Mouse (Mus musculus): ENCODE data around the gene Ikzf1.

Gene Ikzf1

GRCm38 (mm10) chr11:11776071-11776821 is 91.4 kb downstream of the Ikzf1 start:
- in situ Hi-C loops (cut with MboI; ENCODE audit: low pct_unique_long_range_greater_than_20kb in 1 of 2, low sequenced_read_pairs in 2 of 2, unreplicated experiment in 1 of 2), result no loop called here

DNA sequence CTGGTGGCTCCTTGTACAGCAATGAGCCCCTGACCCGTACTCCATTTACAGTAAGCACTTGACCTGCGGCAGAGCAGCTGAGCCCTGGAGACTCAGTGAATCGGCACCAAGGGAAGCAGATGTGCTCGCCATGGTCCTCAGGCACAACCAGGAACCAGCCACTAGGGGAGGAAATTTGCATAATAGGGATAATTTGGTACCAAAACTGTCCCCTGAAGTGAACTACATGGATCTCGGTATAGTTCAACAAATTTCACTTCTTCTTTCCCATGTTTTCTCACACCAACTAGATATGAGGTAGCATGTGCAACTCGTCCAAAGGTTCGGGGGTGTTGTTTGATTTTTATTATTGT is 92.0 kb downstream of the Ikzf1 start:
- in situ Hi-C loops (cut with MboI; ENCODE audit: low pct_unique_long_range_greater_than_20kb in 1 of 2, low sequenced_read_pairs in 2 of 2, unreplicated experiment in 1 of 2), result no loop called here

- in situ Hi-C loops (cut with MboI; ENCODE audit: low pct_unique_long_range_greater_than_20kb in 1 of 2, low sequenced_read_pairs in 2 of 2, unreplicated experiment in 1 of 2), result no loop called here
Measured at GRCm38 (mm10) chr11:11777246-11777645, 92.4 kb downstream of the Ikzf1 start.

- in situ Hi-C loops (cut with MboI; ENCODE audit: low pct_unique_long_range_greater_than_20kb in 1 of 2, low sequenced_read_pairs in 2 of 2, unreplicated experiment in 1 of 2), result no loop called here
Measured at GRCm38 (mm10) chr11:11777796-11778195, 93.0 kb downstream of the Ikzf1 start.

DNA sequence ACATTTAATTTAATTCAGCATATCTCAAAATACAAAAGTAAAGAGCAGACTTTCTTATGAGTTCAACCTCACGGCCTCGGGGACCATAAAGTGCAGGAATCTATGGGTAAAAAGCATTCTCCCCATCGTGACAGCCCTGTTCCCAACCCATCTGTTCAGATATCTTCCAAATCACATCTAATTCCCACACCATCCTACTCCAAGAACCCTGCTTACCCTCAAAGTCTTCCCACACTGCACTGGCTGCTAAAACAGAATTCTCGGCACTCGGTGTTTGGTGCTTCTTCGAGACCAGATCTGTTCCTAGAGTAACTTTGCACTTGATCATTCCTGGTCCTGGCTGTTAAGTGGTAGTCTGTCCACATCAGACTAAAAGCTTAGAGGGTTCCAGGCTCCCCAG is 93.5 kb downstream of the Ikzf1 start:
- in situ Hi-C loops (cut with MboI; ENCODE audit: low pct_unique_long_range_greater_than_20kb in 1 of 2, low sequenced_read_pairs in 2 of 2, unreplicated experiment in 1 of 2), result no loop called here

GRCm38 (mm10) chr11:11781728-11782127 is 96.9 kb downstream of the Ikzf1 start:
- in situ Hi-C loops (cut with MboI; ENCODE audit: low pct_unique_long_range_greater_than_20kb in 1 of 2, low sequenced_read_pairs in 2 of 2, unreplicated experiment in 1 of 2), result no loop called here

DNA sequence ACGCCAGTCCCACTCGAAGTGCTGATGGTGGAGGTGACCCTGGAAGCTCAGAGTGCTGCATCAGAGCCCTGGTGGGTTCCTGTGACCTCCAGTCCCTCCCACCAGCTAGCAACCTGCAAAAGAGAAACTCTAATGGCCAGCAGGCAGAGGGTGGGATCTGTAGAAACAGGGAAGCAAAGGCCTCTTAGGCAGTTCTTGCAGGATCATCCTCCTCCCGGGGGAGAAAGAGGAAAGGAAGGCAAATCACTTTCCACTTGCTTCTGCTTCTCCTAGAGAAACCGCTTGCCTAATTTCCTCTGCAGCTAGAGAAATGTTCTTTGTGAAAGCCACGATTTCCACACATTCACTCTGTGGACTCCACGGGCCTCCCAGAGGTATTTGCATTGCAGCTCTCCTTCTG is 100.7 kb downstream of the Ikzf1 start:
- in situ Hi-C loops (cut with MboI; ENCODE audit: low pct_unique_long_range_greater_than_20kb in 1 of 2, low sequenced_read_pairs in 2 of 2, unreplicated experiment in 1 of 2), result no loop called here

DNA sequence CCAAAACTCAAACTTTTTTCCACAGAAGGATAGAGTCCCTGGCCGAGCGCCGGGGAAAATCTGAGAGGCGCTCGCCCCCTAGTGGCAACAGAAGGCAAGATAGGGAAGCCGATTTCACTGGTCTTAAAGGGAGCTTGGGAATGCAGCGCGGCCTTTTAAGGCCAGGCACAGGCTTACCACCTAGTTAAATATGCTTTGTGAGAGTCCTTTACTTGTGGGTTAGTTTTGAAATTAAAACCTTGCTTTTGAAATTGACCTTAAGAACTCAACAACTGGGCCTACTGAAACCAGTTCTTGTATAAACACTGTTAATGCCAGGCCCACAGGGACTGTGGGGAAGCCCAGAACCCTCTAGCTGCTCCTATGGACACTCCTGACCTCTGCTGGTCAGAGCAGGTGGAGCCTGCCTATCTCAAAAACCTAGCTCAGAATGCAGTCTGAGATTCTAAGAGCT is 103.7 kb downstream of the Ikzf1 start:
- in situ Hi-C loops (cut with MboI; ENCODE audit: low pct_unique_long_range_greater_than_20kb in 1 of 2, low sequenced_read_pairs in 2 of 2, unreplicated experiment in 1 of 2), result no loop called here

- in situ Hi-C loops (cut with MboI; ENCODE audit: low pct_unique_long_range_greater_than_20kb in 1 of 2, low sequenced_read_pairs in 2 of 2, unreplicated experiment in 1 of 2), result no loop called here
Measured at GRCm38 (mm10) chr11:11794626-11795025, 109.8 kb downstream of the Ikzf1 start.

DNA sequence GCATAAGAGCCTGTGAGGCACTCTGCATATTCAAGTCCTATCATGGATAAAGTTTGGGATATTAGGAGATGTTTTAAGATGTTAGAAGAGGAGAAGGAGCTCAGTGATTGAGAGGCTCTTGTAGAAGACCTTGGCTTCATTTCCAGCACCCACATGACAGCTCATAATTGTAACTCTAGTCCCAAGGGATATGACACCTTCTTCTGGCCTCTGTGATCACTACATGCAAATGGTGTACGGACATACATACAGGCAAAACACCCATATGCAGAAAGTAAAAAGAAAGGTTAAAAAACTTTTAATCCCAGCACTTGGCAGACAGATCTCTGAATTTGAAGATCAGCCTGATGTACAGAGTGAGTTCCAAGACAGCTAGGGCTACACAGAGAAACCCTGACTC is 113.9 kb downstream of the Ikzf1 start:
- in situ Hi-C loops (cut with MboI; ENCODE audit: low pct_unique_long_range_greater_than_20kb in 1 of 2, low sequenced_read_pairs in 2 of 2, unreplicated experiment in 1 of 2), result no loop called here

GRCm38 (mm10) chr11:11800304-11800703 is 115.5 kb downstream of the Ikzf1 start:
- in situ Hi-C loops (cut with MboI; ENCODE audit: low pct_unique_long_range_greater_than_20kb in 1 of 2, low sequenced_read_pairs in 2 of 2, unreplicated experiment in 1 of 2), result loop anchor here (25.0 kb wide), 1 partner anchor 737 kb away; no protein-coding TSS in a partner anchor

GRCm38 (mm10) chr11:11801067-11801466 is 116.3 kb downstream of the Ikzf1 start:
- in situ Hi-C loops (cut with MboI; ENCODE audit: low pct_unique_long_range_greater_than_20kb in 1 of 2, low sequenced_read_pairs in 2 of 2, unreplicated experiment in 1 of 2), result loop anchor here (25.0 kb wide), 1 partner anchor 736 kb away; no protein-coding TSS in a partner anchor

GRCm38 (mm10) chr11:11804421-11804820 is 119.6 kb downstream of the Ikzf1 start:
- in situ Hi-C loops (cut with MboI; ENCODE audit: low pct_unique_long_range_greater_than_20kb in 1 of 2, low sequenced_read_pairs in 2 of 2, unreplicated experiment in 1 of 2), result loop anchor here (25.0 kb wide), 1 partner anchor 733 kb away; no protein-coding TSS in a partner anchor

DNA sequence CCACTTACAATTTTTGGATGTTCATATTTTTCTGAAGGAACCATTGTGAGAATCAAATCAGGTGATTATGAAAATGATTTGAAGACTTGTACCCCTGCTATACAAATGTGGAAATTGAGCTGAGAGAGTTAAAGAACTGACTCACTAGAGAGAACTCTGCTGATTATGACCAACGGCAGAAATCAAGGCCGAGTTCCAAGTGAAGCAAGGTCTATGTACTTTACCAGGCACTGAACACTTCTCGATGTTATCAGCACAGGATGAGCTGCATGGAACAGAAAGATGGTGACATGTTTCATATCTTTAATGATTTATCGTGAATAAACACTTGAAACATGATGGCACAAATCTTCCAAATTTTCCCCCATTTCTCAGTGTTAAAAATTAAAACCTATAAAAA is 121.1 kb downstream of the Ikzf1 start:
- in situ Hi-C loops (cut with MboI; ENCODE audit: low pct_unique_long_range_greater_than_20kb in 1 of 2, low sequenced_read_pairs in 2 of 2, unreplicated experiment in 1 of 2), result loop anchor here (25.0 kb wide), 1 partner anchor 731 kb away; no protein-coding TSS in a partner anchor

GRCm38 (mm10) chr11:11808035-11808819 is 123.4 kb downstream of the Ikzf1 start:
- in situ Hi-C loops (cut with MboI; ENCODE audit: low pct_unique_long_range_greater_than_20kb in 1 of 2, low sequenced_read_pairs in 2 of 2, unreplicated experiment in 1 of 2), result loop anchor here (25.0 kb wide), 1 partner anchor 729 kb away; no protein-coding TSS in a partner anchor

DNA sequence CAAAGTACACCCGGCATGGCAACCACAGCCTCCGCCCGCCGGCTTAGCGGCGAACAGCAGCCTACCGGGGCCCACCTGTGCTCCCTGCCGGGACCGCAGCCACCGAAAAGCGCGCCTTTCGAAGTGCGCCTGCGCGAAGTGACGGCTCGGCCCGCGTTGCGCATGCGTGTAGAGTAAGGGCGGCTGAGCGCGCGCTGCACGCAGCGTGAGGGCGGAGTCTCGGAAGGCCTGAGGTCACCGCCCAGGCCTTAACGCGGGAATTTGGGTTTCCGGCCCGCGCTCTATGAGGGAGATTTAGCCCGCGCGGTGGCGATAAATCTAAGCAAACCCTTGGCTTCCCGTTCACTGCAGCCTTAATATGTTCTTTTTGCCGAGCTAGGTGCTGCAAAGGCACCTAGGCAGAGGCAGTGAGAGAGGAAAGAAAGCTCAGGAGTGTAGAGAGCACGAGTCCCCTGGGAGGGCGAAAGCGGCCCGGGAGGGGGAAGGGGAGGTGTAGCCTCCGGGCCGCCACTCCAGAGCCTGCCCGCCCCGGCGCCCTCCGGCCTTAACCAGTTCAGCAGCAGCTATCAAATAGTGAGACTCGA is 124.1 kb downstream of the Ikzf1 start, which contains the start of gene Fignl1:
TSS of gene Fignl1 (minus strand) at position 143 of the 584 bp plus-strand sequence.
- in situ Hi-C loops (cut with MboI; ENCODE audit: low pct_unique_long_range_greater_than_20kb in 1 of 2, low sequenced_read_pairs in 2 of 2, unreplicated experiment in 1 of 2), result loop anchor here (25.0 kb wide), 1 partner anchor 728 kb away; no protein-coding TSS in a partner anchor

GRCm38 (mm10) chr11:11809404-11810175 is 124.8 kb downstream of the Ikzf1 start:
- in situ Hi-C loops (cut with MboI; ENCODE audit: low pct_unique_long_range_greater_than_20kb in 1 of 2, low sequenced_read_pairs in 2 of 2, unreplicated experiment in 1 of 2), result loop anchor here (5.0 to 25.0 kb wide), 2 partner anchors 163 to 728 kb away; no protein-coding TSS in a partner anchor

DNA sequence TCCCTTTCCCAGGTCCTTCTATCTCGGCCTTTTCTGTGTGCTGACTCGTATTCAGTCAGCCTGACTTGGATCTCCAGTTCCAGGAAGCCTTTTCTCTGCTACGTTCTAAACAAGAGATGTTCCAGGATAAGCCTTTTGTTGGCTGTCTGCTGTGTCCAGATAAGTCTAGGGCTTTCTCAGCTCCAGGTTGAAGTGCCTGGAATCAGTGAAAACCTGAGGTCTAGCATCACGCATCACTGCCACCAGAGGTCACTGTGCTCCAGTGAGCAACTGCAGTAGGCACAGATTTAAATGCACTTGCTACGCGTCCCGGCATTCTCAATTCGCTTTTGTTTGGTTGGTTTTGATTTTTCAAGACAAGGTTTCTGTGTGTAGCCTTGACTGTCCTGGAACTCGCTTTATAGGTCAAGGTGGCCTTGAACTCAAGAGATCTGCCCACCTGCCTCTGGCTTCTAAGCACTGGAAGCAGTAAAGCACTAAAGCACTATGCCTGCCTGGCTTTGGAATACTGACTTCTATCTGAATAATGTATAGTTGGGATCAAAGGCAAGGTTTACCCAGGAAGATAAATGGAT is 127.2 kb downstream of the Ikzf1 start:
- in situ Hi-C loops (cut with MboI; ENCODE audit: low pct_unique_long_range_greater_than_20kb in 1 of 2, low sequenced_read_pairs in 2 of 2, unreplicated experiment in 1 of 2), result loop anchor here (5.0 to 25.0 kb wide), 2 partner anchors 160 to 725 kb away; no protein-coding TSS in a partner anchor

All from mouse embryonic stem cell (cell line).